Mouse (Mus musculus): Measurements from ENCODE around the gene Elmsan1.

DNA sequence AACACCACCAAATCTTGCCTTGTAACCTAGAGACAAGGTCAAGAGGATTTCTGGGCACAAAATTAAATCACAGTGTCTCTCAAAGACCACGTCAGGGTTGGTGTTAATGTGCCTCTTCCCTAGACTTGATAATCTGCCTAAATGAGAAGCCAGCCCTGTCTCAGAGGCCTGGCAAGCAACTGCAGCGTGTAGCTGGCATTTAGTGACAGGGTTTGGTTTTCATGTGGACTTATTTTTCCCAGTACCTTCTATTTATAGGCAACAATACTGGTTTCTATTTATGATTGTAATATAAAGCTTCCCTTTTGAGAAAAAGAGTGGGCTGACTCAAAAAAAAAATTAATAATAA lies 63.2 kb downstream of the Elmsan1 start:
- no peak for TF ChIP-seq HCFC1 (IDR thresholded peaks at IDR 0.05; ENCODE audit: borderline replicate concordance, insufficient read depth, low read length)
- TF ChIP-seq CHD2 (IDR thresholded peaks at IDR 0.05; ENCODE audit: low read depth, low read length) = no peak
- TF ChIP-seq ZC3H11A (IDR thresholded peaks at IDR 0.05; ENCODE audit: borderline replicate concordance, low read depth, low read length) = no peak

All from ES-E14 (cell line).